Mouse (Mus musculus) neutrophil, adult 5-6 weeks (primary cell): ENCODE measurements around the gene Col4a2. TPM values are rescaled to one million over a fixed set of nuclear protein-coding genes. Genes with fewer than 3 reads are reported as not detected.

Experiments
- ATAC-seq: fragments of 151-379, 151-347 bp; 2 replicates; pipeline ENCODE4 v1.8.0; 2017; ENCODE audit warnings: mild to moderate bottlenecking, moderate TSS enrichment; ENCODE audit not compliant: insufficient number of reproducible peaks, poor library complexity, low FRiP score, severe bottlenecking; ENCODE audit errors: extremely low read depth
- total RNA-seq: library from RNA; stranded (forward); fragments of 200-1000 nt; gene quantifications from 2 replicates; pipeline ENCODE4 v1.2.3, GENCODE M21; 2017

The Col4a2 gene
- total RNA-seq, 1 experiment from 2014 or later, result not detected

GRCm38 (mm10) chr8:11290533-11290932 lies 22.1 kb upstream of the Col4a2 start:
- no peak for ATAC-seq

- ATAC-seq, result no peak
Measured at GRCm38 (mm10) chr8:11292611-11293010, 20.0 kb upstream of the Col4a2 start.

GRCm38 (mm10) chr8:11296282-11296943 lies 16.2 kb upstream of the Col4a2 start:
- no peak for ATAC-seq

GRCm38 (mm10) chr8:11297141-11297838 lies 15.3 kb upstream of the Col4a2 start:
- ATAC-seq, result no peak

- no peak for ATAC-seq
Measured at GRCm38 (mm10) chr8:11298531-11299316, 13.9 kb upstream of the Col4a2 start.

GRCm38 (mm10) chr8:11299317-11299602 lies 13.3 kb upstream of the Col4a2 start:
- no peak for ATAC-seq

- ATAC-seq, result no peak
Measured at GRCm38 (mm10) chr8:11300436-11300835, 12.2 kb upstream of the Col4a2 start.

GRCm38 (mm10) chr8:11304027-11304601 lies 8.5 kb upstream of the Col4a2 start:
- no peak for ATAC-seq

- ATAC-seq, result no peak
Measured at GRCm38 (mm10) chr8:11305539-11305938, 7.1 kb upstream of the Col4a2 start.

- no peak for ATAC-seq
Measured at GRCm38 (mm10) chr8:11307451-11307850, 5.2 kb upstream of the Col4a2 start.

GRCm38 (mm10) chr8:11308570-11308998 lies 4.0 kb upstream of the Col4a2 start:
- ATAC-seq, result no peak

GRCm38 (mm10) chr8:11309226-11309625 lies 3.4 kb upstream of the Col4a2 start:
- no peak for ATAC-seq

- ATAC-seq, result no peak
Measured at GRCm38 (mm10) chr8:11310049-11310448, 2.6 kb upstream of the Col4a2 start.

GRCm38 (mm10) chr8:11311681-11312348 lies 790 bp upstream of the Col4a2 start:
- ATAC-seq, result no peak

GRCm38 (mm10) chr8:11313176-11314111 lies 839 bp downstream of the Col4a2 start:
- ATAC-seq, result no peak

- ATAC-seq, result no peak
Measured at GRCm38 (mm10) chr8:11314613-11315012, 2.0 kb downstream of the Col4a2 start.

GRCm38 (mm10) chr8:11315179-11315943 lies 2.8 kb downstream of the Col4a2 start:
- ATAC-seq, result no peak
